Mouse (Mus musculus) heart, embryonic 13.5 days (tissue): ENCODE measurements around the gene Slc44a3. TPM values are rescaled to one million over a fixed set of nuclear protein-coding genes. Genes with fewer than 3 reads are reported as not detected.

ENCODE experiments used
- ATAC-seq: fragments of 200-750 bp; cut with Nextera tagmentation; 2 replicates; pipeline ENCODE4 v1.8.0; 2017; ENCODE audit warnings: moderate TSS enrichment; ENCODE audit not compliant: insufficient number of reproducible peaks, low FRiP score, low TSS enrichment; ENCODE audit errors: extremely low read depth
- H3K27ac ChIP-seq: fragments of 300-500 bp; sonication (generic); replicated peaks from 2 replicates; pipeline ENCODE4 v1.5.1; 2015; ENCODE audit warnings: moderate library complexity, mild to moderate bottlenecking, inconsistent platforms
- H3K27me3 ChIP-seq: fragments of 300-500 bp; sonication (generic); replicated peaks from 2 replicates; pipeline ENCODE4 v1.6.1; 2015; ENCODE audit warnings: mild to moderate bottlenecking, inconsistent platforms
- H3K36me3 ChIP-seq: fragments of 300-500 bp; sonication (generic); 2 replicates; pipeline ENCODE4 v1.6.1; 2015; ENCODE audit warnings: mild to moderate bottlenecking, inconsistent platforms
- H3K4me1 ChIP-seq: fragments of 300-500 bp; sonication (generic); 2 replicates; pipeline ENCODE4 v1.6.1; 2015; ENCODE audit warnings: inconsistent platforms
- H3K4me2 ChIP-seq: fragments of 300-500 bp; sonication (generic); 2 replicates; pipeline ENCODE4 v1.6.1; 2015; ENCODE audit warnings: inconsistent platforms, mild to moderate bottlenecking, moderate library complexity
- H3K4me3 ChIP-seq: fragments of 300-500 bp; sonication (generic); 2 replicates; pipeline ENCODE4 v1.5.1; 2015; ENCODE audit warnings: moderate library complexity, mild to moderate bottlenecking, inconsistent platforms
- H3K9ac ChIP-seq: fragments of 300-500 bp; sonication (generic); 2 replicates; pipeline ENCODE4 v1.6.1; 2015; ENCODE audit warnings: inconsistent platforms, mild to moderate bottlenecking, moderate library complexity
- H3K9me3 ChIP-seq: fragments of 300-500 bp; sonication (generic); 2 replicates; pipeline ENCODE4 v1.6.1; 2016; ENCODE audit warnings: inconsistent platforms
- WGBS: fragments of 180-500 bp; shearing (Covaris S2); methylation state at CpG from one replicate; pipeline ENCODE4 v1.1.7; 2015; ENCODE audit warnings: mixed read lengths; 5-methylcytosine and 5-hydroxymethylcytosine counted together
- polyA plus RNA-seq: library from polyadenylated mRNA; unstranded; fragments of >200 nt; fragmentation: Nextera tagmentation; extraction: Ambion mirVana; gene quantifications from 2 replicates; pipeline ENCODE4 v1.2.1, GENCODE M21; 2015

The Slc44a3 gene
- polyA plus RNA-seq, 1 experiment from 2014 or later, result 1.1 TPM

DNA sequence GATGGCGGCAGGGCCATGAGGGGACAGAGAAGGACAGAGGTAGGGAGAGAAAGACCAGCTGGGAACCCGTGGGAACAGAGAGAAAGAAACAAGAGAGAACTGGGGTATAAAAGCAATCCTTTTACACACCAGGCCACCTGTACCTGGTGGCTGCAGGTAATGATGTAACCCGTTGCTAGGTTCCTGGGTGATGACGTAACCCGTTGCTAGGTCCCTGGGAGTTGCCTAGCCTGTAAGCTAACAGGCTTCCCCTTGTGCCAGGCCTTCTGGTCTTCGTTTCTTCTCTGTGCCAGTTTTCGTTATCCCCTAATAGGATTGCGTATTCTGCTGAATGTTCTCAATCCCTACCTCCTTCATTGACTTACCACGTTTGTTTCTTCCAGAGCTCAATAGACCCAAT lies 36.8 kb upstream of the Slc44a3 start:
- Histone ChIP-seq H3K4me2 (no peak overlapping the region), H3K27me3 (0 out of 2 replicates have a peak, but pooled peaks cover 4% of the 10 kb centered on the region), H3K36me3 (no peaks in the 10 kb centered on the region), H3K9me3 (no peaks in the 10 kb centered on the region), H3K9ac (no peak overlapping the region), H3K4me3 (no peak overlapping the region), H3K4me1 (peaks cover 3% of the 10 kb centered on the region; the same call in 1 of the 2 replicates), H3K27ac (no peak overlapping the region)
- no peak for ATAC-seq
- 76% methylated on average over 9 of the region's 9 CpGs for WGBS

- no peaks in the 10 kb centered on the region for H3K4me1 ChIP-seq
- H3K4me2 ChIP-seq, result no peak overlapping the region
- no peaks in the 10 kb centered on the region for H3K36me3 ChIP-seq
- no peak overlapping the region for H3K9ac ChIP-seq
- no peak overlapping the region for H3K4me3 ChIP-seq
- H3K9me3 ChIP-seq, result no peaks in the 10 kb centered on the region
- 79% methylated on average over 9 of the region's 9 CpGs for WGBS
- H3K27me3 ChIP-seq, result 0 out of 2 replicates have a peak, but pooled peaks cover 4% of the 10 kb centered on the region
- no peak overlapping the region for H3K27ac ChIP-seq
- ATAC-seq, result no peak
Observed at GRCm38 (mm10) chr3:121567904-121568303, 35.7 kb upstream of the Slc44a3 start.

- no peak overlapping the region for H3K9ac ChIP-seq
- H3K4me3 ChIP-seq, result no peak overlapping the region
- H3K36me3 ChIP-seq, result no peaks in the 10 kb centered on the region
- 0 out of 2 replicates have a peak, but pooled peaks cover 4% of the 10 kb centered on the region for H3K27me3 ChIP-seq
- no peak for ATAC-seq
- H3K27ac ChIP-seq, result no peak overlapping the region
- WGBS, result 74% methylated on average over 2 of the region's 2 CpGs
- no peak overlapping the region for H3K4me2 ChIP-seq
- H3K9me3 ChIP-seq, result no peaks in the 10 kb centered on the region
- H3K4me1 ChIP-seq, result no peaks in the 10 kb centered on the region
Observed at GRCm38 (mm10) chr3:121567337-121567900, 35.2 kb upstream of the Slc44a3 start.

DNA sequence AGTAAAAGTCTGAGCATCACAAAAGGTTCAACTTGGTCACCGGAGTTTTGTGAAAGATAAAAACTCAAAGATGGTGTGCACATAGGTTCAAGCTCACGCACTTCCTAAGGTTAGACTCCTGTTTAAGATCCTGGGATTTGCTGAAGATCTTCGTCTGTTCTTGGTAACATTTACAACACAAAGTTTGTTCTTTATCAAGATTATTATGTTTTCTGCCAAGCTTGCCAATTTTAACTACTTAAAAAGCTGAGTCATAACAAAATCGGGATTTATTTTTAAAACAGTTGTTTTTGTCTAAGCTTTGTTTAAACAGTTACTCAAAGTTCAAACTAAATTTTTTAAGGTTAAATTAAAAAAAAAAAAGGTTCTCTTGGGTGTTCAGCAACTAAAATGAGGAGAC lies 34.7 kb upstream of the Slc44a3 start:
- Histone ChIP-seq H3K9me3 (no peaks in the 10 kb centered on the region), H3K4me3 (no peak overlapping the region), H3K9ac (no peak overlapping the region), H3K4me2 (no peak overlapping the region), H3K27ac (no peak overlapping the region), H3K36me3 (no peaks in the 10 kb centered on the region), H3K4me1 (no peaks in the 10 kb centered on the region), H3K27me3 (0 out of 2 replicates have a peak, but pooled peaks cover 4% of the 10 kb centered on the region)
- no peak for ATAC-seq
- 71% methylated on average over 4 of the region's 4 CpGs for WGBS

DNA sequence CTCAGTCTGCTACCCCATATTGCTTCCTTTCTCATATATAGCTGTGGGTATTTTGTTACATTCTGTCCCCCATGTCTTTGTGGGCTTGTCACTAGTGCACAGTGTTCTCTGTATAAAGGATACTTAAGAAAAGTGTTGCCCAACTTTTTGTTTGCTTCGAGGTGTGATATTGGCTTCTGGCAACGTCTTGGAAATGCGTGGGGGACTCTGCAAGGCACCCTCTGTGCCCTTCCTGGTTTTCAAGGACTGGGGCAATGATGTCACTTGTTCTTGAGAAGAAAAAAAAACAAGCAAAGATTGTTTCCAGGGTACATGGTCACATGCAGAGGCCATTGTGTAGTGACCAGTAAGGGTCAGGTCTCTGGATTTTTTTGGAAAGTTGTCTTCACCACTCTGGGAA lies 29.6 kb upstream of the Slc44a3 start:
- Histone ChIP-seq H3K9me3 (no peaks in the 10 kb centered on the region), H3K27me3 (no peaks in the 10 kb centered on the region), H3K4me3 (no peak overlapping the region), H3K9ac (no peak overlapping the region), H3K36me3 (no peaks in the 10 kb centered on the region), H3K4me1 (peaks cover 13% of the 10 kb centered on the region), H3K4me2 (no peak overlapping the region), H3K27ac (no peak overlapping the region)
- 70% methylated on average over 3 of the region's 3 CpGs for WGBS
- no peak for ATAC-seq

DNA sequence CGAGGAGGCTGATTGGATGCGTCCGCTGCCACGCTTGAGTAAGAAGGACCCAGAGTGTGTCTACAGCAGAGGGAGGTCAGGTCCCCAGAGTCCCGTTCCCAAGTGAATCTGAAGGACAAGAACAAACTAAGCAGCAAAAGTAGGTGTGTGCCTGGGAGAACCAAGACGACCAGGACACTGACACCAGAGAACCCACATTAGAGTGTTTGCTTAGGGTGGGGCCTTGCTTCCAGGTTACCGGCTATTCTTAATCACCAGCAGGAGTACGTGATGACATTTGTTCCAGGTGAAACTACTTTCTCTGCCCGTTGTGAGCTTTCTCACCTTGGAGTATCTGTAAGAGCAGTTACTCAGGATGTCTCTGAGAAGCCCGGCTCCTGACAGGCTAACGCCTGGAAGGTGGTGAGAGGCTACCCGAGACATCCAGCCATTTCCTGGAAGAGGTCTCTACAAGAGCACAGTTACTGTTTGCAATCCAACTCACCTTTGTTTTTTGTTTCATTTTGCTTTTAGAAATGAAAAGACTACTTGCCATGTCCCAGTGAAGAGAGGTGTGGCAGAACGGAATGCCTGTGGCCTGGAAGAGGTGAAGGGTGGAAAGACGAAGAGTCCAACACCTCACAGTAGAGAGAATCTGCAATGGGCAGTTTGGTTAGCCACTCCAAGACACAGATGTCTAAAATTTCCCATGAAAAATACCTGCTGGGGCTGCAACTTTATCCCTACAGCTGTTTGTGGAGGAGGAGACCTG lies 28.1 kb upstream of the Slc44a3 start:
- Histone ChIP-seq H3K9me3 (no peaks in the 10 kb centered on the region), H3K27ac (no peak overlapping the region), H3K27me3 (no peaks in the 10 kb centered on the region), H3K36me3 (no peaks in the 10 kb centered on the region), H3K4me1 (peaks cover 17% of the 10 kb centered on the region), H3K9ac (no peak overlapping the region), H3K4me2 (no peak overlapping the region), H3K4me3 (no peak overlapping the region)
- 74% methylated on average over 14 of the region's 14 CpGs for WGBS
- no peak for ATAC-seq

GRCm38 (mm10) chr3:121559406-121560114 lies 27.4 kb upstream of the Slc44a3 start:
- WGBS, result 67% methylated on average over 15 of the region's 15 CpGs
- Histone ChIP-seq H3K9ac (no peak overlapping the region), H3K27me3 (no peaks in the 10 kb centered on the region), H3K4me1 (peaks cover 17% of the 10 kb centered on the region), H3K4me2 (no peak overlapping the region), H3K36me3 (no peaks in the 10 kb centered on the region), H3K4me3 (no peak overlapping the region), H3K27ac (no peak overlapping the region), H3K9me3 (no peaks in the 10 kb centered on the region)
- no peak for ATAC-seq

- no peaks in the 10 kb centered on the region for H3K9me3 ChIP-seq
- H3K4me3 ChIP-seq, result no peak overlapping the region
- no peak for ATAC-seq
- H3K9ac ChIP-seq, result no peak overlapping the region
- H3K27me3 ChIP-seq, result no peaks in the 10 kb centered on the region
- H3K27ac ChIP-seq, result no peak overlapping the region
- 87% methylated on average over 8 of the region's 8 CpGs for whole genome bisulfite sequencing
- no peak overlapping the region for H3K4me2 ChIP-seq
- H3K4me1 ChIP-seq, result peaks cover 17% of the 10 kb centered on the region
- H3K36me3 ChIP-seq, result no peaks in the 10 kb centered on the region
Observed at GRCm38 (mm10) chr3:121558861-121559260, 26.7 kb upstream of the Slc44a3 start.

DNA sequence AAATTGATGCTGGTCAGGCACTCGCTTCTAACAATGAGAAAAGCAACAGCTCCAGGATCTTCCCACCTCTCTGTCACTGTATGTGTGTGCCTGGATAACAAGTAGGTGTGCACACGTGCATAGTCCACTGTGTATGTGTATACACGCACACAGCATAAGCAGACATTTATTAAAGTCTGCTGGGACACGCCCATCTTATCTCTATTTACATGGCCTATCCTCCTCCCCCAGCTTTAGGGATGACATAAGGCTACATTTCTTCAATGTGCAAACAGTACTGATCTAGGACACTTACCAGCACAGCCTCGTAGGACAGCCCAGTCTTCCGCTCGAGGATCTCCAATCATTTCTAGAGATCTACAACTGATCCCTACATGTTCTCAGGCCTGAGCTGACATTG lies 24.1 kb upstream of the Slc44a3 start:
- Histone ChIP-seq H3K4me2 (no peak overlapping the region), H3K4me1 (peaks cover 30% of the 10 kb centered on the region), H3K9ac (no peak overlapping the region), H3K4me3 (no peak overlapping the region), H3K36me3 (no peaks in the 10 kb centered on the region), H3K27ac (no peak overlapping the region), H3K9me3 (no peaks in the 10 kb centered on the region), H3K27me3 (no peaks in the 10 kb centered on the region)
- no peak for ATAC-seq
- WGBS, result 66% methylated on average over 7 of the region's 7 CpGs

DNA sequence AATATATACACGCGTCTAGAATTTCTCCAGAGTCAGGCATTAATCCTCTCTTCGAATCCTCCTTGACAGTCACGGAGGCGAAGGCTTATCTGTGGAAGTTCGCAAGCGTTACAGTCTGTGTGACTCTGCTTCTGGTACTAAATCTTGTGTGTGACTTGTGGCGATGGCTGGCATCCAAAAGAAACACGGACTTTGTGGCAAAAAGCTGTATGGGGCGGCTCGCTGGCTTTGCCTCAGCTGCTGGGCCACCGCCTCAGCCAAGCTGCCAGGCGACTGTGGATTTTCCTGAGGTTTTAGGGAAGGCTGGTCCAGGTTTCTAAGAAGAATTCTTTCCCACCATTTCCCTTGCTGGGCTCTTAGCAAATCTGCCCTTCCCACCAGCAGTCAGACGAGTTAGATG lies 21.1 kb upstream of the Slc44a3 start:
- 51% methylated on average over 14 of the region's 14 CpGs for WGBS
- H3K4me2 ChIP-seq, result peak overlapping the region; percentile 16; the same call in 1 of the 2 replicates
- H3K27me3 ChIP-seq, result no peaks in the 10 kb centered on the region
- no peaks in the 10 kb centered on the region for H3K36me3 ChIP-seq
- peak overlapping the region; percentile 9; the same call in 1 of the 2 replicates for H3K9ac ChIP-seq
- peaks cover 20% of the 10 kb centered on the region for H3K4me1 ChIP-seq
- H3K9me3 ChIP-seq, result no peaks in the 10 kb centered on the region
- 0 out of 2 replicates have a peak overlapping the region, but pooled peaks have one; percentile 26 for H3K27ac ChIP-seq
- H3K4me3 ChIP-seq, result no peak overlapping the region
- no peak for ATAC-seq

DNA sequence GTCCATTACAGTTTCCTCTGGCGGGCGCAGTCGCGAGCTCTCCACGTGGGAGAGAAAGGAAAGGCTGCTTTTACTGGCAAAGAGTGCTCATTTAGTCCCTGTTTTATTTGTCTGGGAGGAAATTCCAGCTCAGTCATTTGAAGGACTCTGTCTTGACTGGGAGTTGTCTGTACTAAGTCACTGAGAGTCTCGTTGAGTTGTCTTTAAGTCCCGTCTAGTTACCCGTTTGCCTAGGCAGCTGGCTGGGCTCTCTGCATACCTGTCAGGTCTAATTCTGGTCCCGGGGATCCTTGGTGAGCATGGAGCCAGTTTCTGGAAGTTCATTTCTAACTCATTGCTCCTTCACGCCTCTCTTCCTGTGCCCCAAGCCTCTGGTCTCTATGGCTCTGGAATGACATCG lies 20.5 kb upstream of the Slc44a3 start:
- H3K9ac ChIP-seq, result no peak overlapping the region
- H3K4me1 ChIP-seq, result peaks cover 26% of the 10 kb centered on the region
- 60% methylated on average over 11 of the region's 11 CpGs for WGBS
- H3K4me2 ChIP-seq, result 0 out of 2 replicates have a peak overlapping the region, but pooled peaks have one; percentile 16
- no peak overlapping the region for H3K4me3 ChIP-seq
- no peaks in the 10 kb centered on the region for H3K36me3 ChIP-seq
- ATAC-seq, result no peak
- no peaks in the 10 kb centered on the region for H3K27me3 ChIP-seq
- H3K9me3 ChIP-seq, result no peaks in the 10 kb centered on the region
- 0 out of 2 replicates have a peak overlapping the region, but pooled peaks have one; percentile 26 for H3K27ac ChIP-seq
